Mouse (Mus musculus) large intestine, adult 2 months (tissue): ENCODE data around the gene Panx1. TPM values are rescaled to one million over a fixed set of nuclear protein-coding genes. Genes with fewer than 3 reads are reported as not detected.

ENCODE experiments used
- DNase-seq: peaks from one replicate; pipeline ENCODE4 v3.0.0-alpha.2; 2012; ENCODE audit warnings: low read depth, low spot score
- WGBS: fragments of 180-500 bp; shearing (Covaris S2); methylation state at CpG from one replicate; pipeline ENCODE4 v1.1.7; 2018; 5-methylcytosine and 5-hydroxymethylcytosine counted together
- polyA plus RNA-seq: library from polyadenylated mRNA; depleted of rRNA; stranded (reverse); fragments of >200 nt; gene quantifications from 2 replicates; pipeline ENCODE4 v1.2.3, GENCODE M21; 2012; rRNA removed

Panx1 gene
- polyA plus RNA-seq, 1 experiment: 134 TPM

GRCm38 (mm10) chr9:14981539-14982155, 63.6 kb downstream of the Panx1 start:
- 80% methylated on average over 4 of the region's 4 CpGs for WGBS
- DNase-seq: no peak

- DNase-seq: no peak
- WGBS: 75% methylated on average over 6 of the region's 6 CpGs
These were observed 70.7 kb downstream of the Panx1 start for GRCm38 (mm10) chr9:14974251-14975232.

GRCm38 (mm10) chr9:14973762-14974161, 71.5 kb downstream of the Panx1 start:
- 70% methylated on average over 7 of the region's 7 CpGs for WGBS
- DNase-seq: no peak

GRCm38 (mm10) chr9:14970805-14971525, 74.3 kb downstream of the Panx1 start:
- WGBS: 82% methylated on average over 3 of the region's 3 CpGs
- no peak for DNase-seq

GRCm38 (mm10) chr9:14970211-14970610, 75.1 kb downstream of the Panx1 start:
- DNase-seq: no peak
- WGBS: 61% methylated on average over 4 of the region's 4 CpGs

GRCm38 (mm10) chr9:14967598-14967997, 77.7 kb downstream of the Panx1 start:
- 79% methylated on average over 1 of the region's 1 CpGs for WGBS
- DNase-seq: no peak

- 54% methylated on average over 4 of the region's 4 CpGs for WGBS
- DNase-seq: no peak
These were observed 78.5 kb downstream of the Panx1 start for GRCm38 (mm10) chr9:14966787-14967186.

- DNase-seq: no peak
These were observed 79.9 kb downstream of the Panx1 start for GRCm38 (mm10) chr9:14965368-14965767.

GRCm38 (mm10) chr9:14962769-14963168, 82.5 kb downstream of the Panx1 start:
- 77% methylated on average over 1 of the region's 1 CpGs for WGBS
- no peak for DNase-seq

- 64% methylated on average over 1 of the region's 1 CpGs for WGBS
- no peak for DNase-seq
These were observed 90.6 kb downstream of the Panx1 start for GRCm38 (mm10) chr9:14954659-14955058.

Other genes starting within 250 kb of the Panx1 start
- 0.16 and 0.32 TPM in 2 replicates for gene Gpr83, start 185.3 kb downstream of the Panx1 start, polyA plus RNA-seq
- 4.8 and 7.4 TPM in 2 replicates for gene Izumo1r, start 141.5 kb downstream of the Panx1 start, polyA plus RNA-seq
- gene Hephl1, start 66.6 kb upstream of the Panx1 start, polyA plus RNA-seq: 0.02 and 0.26 TPM in 2 replicates
- 35.6 and 45.8 TPM in 2 replicates for gene Vstm5, start 193.6 kb upstream of the Panx1 start, polyA plus RNA-seq
- gene Med17, start 234.5 kb upstream of the Panx1 start, polyA plus RNA-seq: 21.5 and 28.0 TPM in 2 replicates